Mouse (Mus musculus) heart, adult 2 months (tissue): Measurements from ENCODE around the gene Fbxo39.

Experiments used
- CTCF ChIP-seq: fragments of 200-600 bp; IDR thresholded peaks from 2 replicates; pipeline ENCODE4 v1.8.1; 2022; ENCODE audit warnings: antibody characterized with exemption, mild to moderate bottlenecking, moderate library complexity
- EP300 ChIP-seq: fragments of 200-500 bp; IDR thresholded peaks from 2 replicates; pipeline ENCODE4 v1.6.1; 2011; ENCODE audit warnings: low read depth, low read length, control low read depth; ENCODE audit not compliant: insufficient read depth
- POLR2A ChIP-seq: fragments of 200-500 bp; IDR thresholded peaks from 2 replicates; pipeline ENCODE4 v1.6.1; 2011; ENCODE audit warnings: mild to moderate bottlenecking, low read depth, low read length, control low read depth; ENCODE audit not compliant: insufficient read depth

DNA sequence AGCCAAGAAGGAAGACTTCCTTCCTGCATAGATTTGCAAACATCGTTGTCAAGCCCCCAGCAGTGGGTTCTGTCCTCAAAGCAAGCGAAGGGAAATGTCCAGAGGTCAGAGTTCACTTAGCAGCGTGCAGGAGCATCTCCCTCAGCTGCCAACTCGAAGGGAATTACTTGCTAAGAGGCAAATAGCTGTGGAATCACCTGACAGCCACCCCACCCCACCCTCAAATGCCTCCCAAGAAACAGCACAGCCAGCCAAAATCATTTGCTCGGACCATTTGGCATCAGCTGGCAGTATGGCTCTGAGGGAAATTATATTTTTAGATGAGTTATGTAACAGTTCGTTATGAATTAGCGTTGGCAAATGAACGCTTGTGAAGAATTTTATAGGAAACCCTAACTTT, 34.8 kb downstream of the Fbxo39 start:
- no peak for TF ChIP-seq EP300
- no peak for TF ChIP-seq POLR2A
- TF ChIP-seq CTCF = no peak
